Mouse (Mus musculus) ES-Bruce4 (cell line): ENCODE data around the gene Cyp46a1.
A peak's percentile ranks its signal among the peaks of the same experiment; 100 is the strongest.

ENCODE experiments used
- CTCF ChIP-seq: IDR thresholded peaks from one replicate; pipeline ENCODE4 v1.8.1; 2011; ENCODE audit warnings: low read depth, low read length
- EP300 ChIP-seq: IDR thresholded peaks from 2 replicates; pipeline ENCODE4 v1.6.1; 2011; ENCODE audit warnings: low read depth, low read length; ENCODE audit not compliant: insufficient read depth
- POLR2A ChIP-seq: IDR thresholded peaks from one replicate; pipeline ENCODE4 v1.8.1; 2011; ENCODE audit warnings: low read length; ENCODE audit not compliant: insufficient read depth

GRCm38 (mm10) chr12:108338572-108339190, 4.5 kb downstream of the Cyp46a1 start:
- no peak for TF ChIP-seq POLR2A
- TF ChIP-seq CTCF = peak; percentile 79
- no peak for TF ChIP-seq EP300
